Mouse (Mus musculus): ENCODE data around the gene Isg20l2.

The Isg20l2 gene

DNA sequence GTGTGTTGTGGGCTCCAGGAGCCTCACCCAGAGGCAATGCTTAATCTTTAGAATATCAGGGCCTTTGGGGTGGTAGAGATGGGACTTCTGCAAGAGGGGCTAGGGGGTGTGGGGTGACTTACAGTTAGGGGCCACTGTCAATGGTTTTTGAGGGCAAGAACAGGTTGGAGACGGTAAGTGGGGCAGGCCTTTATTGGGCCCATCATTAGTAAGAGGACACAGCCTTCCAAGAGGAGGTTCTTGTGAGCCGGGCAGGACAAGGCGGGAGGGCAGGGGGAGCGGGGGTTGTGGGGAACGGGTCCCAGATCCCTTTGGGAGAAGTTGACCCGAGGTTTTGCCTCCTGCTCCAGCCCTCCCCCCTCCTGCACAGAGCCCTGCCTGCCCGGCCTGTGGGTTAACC lies 16.6 kb upstream of the Isg20l2 start:
- DNase-seq = no peak

DNA sequence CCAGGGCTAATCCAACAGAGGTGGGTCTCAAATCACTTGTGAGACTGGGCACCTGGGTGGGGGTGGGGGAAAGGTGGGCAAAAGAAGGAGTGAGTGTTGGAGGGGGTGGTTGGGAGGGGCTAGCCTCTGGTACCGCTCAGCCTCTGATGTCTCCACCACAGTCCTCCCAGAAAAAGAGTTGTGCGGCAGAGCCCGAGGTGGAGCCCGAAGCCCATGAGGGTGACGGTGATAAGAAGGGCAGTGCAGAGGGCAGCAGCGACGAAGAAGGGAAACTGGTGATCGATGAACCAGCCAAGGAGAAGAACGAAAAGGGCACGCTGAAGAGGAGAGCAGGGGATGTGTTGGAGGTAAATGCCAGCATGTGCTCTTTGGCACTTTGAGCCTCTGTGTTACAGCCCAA lies 16.2 kb upstream of the Isg20l2 start:
- no peak for DNase-seq

DNA sequence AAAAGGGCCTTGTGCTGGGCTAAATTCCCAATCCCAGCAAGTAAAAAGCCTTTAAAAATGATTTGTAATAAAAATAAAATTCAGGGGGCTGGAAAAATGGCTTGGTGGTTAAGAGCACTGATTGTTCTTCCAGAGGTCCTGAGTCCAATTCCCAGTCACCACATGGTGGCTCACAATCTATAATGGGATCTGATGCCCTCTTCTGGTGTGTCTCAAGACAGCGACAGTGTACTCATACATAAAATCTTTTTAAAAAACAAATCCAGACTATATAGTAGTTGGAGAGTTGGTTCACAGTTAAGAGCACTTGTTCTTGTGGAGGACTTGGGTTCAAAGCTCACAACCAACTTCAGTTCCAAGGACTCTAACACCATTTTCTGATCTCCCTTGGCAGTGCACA lies 13.1 kb upstream of the Isg20l2 start:
- DNase-seq = no peak

DNA sequence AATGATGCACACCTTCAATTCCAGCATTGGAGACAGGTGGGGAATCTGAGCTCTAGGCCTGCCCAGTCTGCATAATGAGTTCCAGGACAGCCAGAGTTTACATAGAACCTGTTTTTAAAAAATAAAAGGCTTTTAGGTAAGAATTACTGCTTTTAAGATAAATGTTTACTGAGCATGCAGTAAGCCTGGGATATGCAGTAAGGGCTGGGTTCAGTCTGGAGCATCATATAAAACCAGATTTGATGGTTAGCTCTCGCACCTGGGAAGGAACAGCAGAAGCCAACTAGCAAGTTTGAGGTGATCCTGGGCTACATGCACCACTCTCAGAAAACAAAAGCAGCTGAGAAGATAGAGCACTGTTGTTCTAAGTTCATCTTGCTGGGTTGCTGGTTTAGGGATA lies 11.6 kb upstream of the Isg20l2 start:
- DNase-seq = no peak

DNA sequence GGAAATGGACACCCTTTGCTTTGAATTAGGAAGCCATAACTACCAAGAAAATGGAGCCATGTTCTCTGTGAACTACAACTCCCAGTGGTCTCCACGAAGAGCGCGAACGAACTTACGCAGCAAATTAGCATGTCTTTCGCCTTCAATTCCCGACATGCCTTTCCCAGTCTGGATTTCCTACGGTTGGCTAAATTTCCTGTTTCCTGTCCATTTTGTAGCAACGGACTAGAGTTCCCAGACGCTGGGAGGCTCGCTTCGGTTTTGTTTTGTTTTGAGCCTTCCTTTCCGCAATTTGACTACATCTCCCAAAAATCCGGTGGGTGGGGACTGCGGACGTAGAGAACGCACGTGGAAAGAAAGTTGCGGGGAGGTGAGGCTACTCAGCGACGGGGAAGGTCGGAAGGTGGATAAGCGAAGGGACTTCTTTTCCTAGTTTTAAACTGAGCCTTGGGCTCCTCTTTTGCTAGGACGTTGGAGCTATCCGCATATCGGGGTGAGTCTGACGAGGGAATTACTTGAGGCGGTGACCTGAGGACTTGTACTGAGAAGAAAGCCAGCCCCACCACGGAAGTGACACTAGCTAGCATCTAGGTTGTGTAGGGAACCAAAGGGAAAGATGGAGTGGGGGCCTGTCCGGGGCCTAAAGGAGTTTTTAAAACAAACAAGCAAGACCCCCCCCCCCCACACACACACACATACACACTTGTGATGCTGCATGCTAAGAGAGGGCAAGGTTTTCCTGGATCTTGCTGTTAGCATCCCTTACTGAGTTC lies 10.6 kb upstream of the Isg20l2 start, which contains the start of gene Mrpl24:
Mrpl24 (plus strand) TSS at position 171 of the 773 bp plus-strand sequence.
- DNase-seq = peak; percentile 43 to 64

DNA sequence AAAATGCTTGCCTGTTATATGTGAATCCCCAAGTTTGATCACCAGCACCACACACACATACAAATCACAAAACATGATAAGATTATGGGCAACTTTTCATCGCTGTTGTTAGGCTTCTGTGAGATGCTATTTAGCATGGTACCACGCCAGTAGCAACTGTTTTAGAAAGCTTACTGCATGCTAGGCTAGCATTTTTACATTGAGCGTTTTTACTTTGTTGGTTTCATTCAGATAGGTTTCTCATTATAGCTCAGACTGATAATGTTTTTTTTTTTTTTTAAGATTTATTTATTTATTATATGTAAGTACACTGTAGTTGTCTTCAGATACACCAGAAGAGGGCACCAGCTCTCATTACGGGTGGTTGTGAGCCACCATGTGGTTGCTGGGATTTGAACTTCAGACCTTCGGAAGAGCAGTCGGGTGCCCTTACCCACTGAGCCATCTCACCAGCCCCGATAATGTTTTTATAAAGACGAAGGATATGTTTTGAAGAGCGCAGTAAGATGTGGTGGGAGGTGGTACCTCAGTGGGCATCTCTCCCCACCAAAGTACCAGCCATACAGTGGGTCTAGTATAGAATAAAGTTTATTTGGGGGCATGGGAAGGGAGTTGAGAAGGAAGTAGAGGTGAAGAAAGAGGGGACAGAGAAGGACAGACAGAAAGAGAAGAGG lies 9.7 kb upstream of the Isg20l2 start:
- no peak for DNase-seq

DNA sequence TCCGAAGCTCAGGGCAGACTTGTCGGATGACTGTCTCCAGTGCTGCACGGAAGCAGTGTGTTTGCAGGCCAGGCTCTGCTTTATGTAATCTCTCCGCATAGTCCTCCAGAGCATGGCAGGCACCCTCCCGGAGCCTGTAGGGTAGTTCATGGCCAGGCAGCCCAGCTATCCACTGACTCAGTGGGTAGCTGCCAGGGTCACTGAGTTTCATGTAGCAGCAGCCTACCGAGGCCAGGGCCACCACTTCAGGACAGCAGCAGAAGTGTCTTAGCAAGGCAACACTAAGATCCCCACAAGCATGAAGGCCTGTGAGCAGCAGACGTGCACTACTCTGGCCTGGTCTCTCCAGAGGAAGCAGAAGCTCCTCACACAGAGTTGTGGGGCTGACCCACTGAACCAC lies 5.1 kb upstream of the Isg20l2 start:
- DNase-seq = no peak

DNA sequence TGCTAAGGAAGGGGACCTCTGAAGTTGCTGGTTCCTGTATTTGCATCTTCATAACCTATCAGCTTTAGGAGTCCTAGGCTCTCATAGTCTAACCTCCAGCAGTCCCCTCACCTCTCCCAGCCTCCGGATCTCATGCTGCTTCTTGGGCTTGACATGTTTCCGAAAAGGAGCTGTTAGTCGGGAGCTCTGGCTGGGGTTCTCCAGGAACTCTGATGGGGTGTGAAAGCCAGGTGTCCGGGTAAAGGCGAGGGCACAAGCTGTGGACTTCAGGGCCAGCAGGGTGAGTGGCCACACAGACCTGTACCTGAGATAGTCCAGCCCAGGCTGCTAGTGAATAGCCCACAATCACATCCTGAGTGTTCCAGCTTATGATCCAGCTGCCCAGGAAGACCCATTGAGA lies 2.7 kb upstream of the Isg20l2 start:
- DNase-seq = no peak

DNA sequence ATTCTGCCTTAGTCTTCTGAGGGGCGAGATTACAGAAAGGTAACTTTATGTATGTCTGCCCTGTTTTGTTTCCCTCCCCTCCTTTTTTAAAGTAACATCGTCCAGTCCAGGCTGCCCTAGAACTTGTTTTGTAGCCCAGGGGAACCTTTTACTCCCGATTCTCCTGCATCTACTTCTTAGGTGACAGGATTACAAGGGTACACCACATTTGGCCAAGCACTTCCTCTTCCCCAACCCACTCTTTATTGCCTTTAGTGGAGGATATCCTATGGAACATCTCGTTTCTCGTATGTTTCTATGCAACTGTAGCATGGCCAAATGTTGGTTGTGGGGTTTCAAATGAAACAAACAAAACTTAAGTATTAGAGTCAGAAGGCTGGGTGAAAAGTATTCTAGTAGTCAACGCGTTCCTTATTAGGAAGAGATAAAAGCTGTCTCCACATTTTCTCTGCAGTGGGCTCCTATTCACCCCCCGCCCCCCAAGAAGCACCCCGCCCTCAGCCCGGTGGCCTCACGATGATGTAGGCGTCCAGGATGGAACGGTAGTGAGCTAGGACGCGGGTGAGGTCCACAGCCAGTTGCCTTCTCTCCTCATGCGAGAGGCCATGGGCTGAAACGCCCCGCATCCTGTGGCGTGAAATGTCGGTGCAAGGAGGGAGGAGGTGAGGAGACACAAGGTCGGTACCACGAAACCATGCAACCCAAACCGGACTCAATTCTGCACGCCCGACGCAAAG lies 605 bp upstream of the Isg20l2 start:
- no peak for DNase-seq

DNA sequence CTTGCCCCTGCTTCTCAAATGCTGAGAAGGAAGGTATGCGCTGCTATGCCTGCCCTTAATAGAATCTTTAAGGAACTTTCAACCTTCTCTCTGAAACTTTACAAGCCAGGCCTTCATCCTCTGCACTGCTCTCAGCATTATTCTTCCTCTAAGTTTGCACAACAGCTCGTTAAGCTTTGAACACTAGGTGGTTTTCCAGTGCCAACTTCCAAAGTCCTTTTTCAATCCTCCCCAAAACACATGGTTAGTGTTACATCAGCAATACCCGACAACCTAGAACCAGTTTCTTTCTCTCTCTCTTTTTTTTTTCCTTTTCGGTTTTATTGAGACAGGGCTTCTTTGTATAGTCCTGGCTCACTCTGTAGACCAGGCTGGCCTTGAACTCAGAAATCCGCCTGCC lies 3.9 kb downstream of the Isg20l2 start:
- no peak for DNase-seq

DNA sequence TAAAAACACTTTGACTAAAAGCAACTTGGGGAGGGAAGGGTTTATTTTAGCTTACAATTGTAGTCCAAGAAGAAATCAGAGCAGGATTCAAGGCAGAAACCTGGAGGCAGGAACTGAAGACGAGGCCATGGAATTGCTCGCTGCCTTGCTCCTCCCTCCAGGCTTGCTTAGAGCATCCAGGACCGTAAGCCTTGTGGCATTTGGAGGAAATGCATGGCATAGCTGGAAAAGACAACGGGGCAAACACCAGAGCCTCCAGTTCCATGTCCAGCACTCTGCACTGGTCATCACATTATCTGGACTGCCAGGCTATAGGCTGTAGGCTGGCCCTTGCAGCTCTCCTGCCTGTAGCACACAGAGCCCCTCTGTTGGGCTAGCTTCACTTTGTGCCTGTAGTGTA lies 4.4 kb downstream of the Isg20l2 start:
- DNase-seq = no peak

DNA sequence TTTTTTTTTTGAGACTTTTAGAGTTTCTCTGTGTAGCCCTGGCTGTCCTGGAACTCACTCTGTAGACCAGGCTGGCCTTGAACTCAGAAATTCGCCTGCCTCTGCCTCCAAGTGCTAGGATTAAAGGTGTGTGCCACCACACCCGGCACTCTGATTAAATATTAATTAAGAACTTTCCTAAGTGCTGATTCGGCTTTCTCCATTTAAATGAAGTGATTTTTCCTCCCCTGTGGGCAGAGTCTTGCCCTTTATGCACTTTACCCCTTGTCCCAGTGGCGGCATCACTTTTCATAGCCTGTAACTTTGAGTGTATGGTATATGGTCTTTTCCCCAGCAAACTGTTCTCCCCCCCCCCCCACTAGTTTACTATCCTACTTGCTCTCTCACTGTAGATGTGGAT lies 5.1 kb downstream of the Isg20l2 start:
- DNase-seq = no peak

DNA sequence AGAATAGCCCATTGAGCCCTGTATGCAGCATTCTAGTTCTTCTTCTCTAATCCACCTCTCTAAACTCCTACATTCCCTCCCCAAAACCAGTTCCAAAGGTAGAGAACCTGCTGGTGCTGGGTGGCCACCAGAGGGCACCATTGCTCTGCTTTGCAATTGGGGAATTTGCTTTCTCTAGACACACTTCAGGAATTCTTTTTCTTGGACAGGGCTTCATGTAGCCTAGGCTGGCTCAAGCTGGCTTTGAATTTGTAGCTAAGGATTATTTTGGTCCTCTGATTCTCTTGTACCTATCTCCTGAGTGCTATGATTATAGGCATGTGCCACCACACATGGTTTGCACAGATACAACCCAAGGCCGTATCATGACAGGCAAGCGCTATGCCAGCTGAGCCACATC lies 5.7 kb downstream of the Isg20l2 start:
- DNase-seq = no peak

DNA sequence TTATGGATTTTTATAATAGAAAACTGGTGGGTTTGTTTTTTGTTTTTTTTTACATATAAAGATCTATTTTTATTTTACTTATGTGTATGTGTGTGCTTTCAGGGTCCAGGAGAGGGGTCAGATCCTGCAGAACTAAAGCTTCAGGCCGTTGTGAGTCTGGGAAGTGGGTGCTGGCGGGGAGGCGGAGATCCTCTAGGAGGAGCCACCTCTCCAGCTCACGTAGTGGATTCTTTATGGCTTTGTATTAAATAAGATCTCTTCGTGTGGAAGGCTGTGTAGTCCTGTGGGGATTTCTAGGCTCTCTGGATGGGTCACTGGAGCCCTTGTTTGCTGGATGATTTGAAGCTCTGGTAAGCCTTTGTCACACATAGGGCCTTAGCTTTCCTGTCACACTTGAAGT lies 10.5 kb downstream of the Isg20l2 start:
- no peak for DNase-seq

DNA sequence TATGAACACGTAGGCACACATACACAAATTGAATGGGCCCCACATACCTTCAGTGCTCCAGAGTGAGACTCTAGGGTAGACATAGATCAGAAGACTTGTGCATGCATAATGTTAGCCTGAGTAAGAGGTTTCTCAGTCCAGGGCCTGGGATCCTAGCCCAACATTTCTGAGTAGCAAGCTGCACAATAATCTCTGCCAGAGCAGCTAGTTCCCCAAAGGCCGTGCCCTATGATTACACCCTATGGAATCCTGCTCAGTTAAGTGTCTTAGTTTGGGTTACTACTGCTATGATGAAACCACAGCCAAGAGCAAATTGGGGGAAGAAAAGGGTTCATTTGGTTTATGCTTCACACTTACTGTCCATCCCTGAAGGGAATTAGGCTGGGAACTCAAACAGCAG lies 12.4 kb downstream of the Isg20l2 start:
- DNase-seq = no peak

DNA sequence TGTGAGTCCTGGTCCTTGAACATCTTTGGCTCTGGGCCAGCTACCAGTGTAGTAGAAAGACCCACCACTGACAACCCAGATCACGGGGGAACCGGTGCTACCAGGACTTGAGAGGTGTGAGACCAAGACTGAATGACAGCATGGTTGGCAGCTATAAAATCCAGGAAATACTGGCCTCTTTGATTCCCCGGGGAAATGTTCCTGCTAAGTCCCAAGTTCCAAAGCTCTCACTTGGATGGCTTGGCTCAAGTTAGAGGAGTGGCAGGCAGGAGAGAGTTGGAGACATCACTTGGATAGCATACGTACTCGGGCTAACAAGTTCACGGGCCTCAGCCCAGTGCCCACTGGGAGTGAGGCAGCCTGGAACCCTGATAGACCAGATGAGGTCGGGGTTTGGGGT lies 13.5 kb downstream of the Isg20l2 start:
- no peak for DNase-seq

DNA sequence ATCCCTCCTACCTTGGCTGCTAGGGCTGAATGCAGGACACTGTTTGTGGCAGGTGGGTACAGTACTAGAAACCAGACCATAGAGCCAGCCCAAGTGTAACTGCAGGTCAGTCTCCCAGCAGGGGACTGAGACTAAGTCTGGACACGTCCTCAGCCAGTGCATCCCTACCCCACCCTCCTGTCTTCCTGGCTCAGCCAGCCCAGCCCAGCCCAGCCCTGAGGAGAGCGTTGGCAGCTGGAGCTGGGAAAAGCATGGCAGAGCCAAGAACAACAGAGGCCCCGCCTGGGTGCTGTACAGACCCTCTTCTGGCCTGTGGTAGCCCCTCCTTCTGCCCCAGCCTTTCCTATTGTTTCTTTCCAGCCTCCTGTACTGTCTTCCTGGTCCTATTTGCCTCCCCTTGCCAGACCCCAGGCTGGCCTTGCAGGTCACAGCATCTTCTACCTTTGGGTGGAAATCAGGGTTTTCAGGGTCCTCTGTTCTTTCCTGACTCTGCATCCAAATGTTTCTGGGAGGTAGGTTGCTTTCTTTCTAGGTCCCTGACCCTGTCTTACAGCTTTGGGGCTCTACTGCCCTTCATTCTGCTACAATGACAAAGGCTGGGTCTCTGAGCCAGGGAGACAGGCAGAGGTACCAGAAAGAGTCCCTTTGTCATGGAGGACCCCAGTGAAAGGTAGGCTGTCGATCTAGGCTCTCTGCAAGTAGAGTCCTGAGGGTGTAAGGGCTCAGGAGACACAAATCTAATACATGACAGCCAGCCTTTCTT lies 14.9 kb downstream of the Isg20l2 start:
- DNase-seq = no peak

DNA sequence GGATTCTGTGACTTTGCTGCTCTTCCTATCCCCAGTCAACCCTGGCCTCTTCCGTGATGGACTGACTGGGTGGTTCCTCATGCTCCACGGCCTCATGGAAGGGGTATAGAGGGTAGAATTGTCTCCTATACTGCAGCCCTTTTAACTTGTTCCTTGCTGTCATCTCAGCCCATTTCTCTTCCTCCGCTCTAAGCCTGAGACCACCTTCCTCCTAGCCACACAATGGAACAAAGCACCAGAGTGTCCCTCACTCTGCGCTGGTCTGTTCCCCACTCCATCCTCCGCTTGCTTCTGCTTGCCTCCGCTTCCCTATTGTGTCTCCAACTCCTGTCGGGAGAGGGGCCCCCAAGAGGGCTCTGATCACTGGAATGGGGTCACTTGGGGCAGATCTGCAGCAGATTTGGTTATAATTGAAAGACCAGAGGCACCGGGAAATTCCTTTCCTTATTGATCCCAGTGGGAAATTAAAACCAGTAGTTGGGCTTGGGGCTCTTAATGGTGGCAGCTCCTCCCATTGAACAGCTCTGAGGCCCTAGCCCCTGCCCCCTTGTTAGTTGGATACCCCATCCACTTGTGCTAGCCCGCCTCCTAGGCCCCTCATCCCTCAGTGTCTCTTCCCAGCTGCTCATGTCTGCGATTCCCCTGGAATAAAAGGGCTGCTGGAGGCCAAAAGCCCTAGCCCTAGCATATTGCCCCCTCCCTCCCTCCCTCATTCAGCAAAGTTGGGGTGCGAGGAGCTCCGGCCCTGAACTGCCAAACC lies 15.8 kb downstream of the Isg20l2 start:
- DNase-seq = no peak

DNA sequence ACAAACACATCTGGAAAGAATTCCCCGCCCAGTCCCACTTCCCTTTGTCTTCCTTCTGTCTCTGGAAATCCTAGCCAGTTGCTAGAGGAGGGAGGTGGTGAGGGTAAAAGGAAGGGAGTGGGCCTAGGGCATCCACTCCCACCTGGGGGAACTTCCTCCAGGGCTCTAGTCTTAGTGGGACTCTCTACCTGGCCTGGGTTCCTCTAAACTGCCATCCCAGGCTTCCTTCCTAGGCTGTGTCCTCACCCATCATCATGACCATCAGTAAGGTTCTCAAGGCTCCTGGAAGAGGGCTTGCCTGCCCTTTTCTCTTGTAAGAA lies 16.4 kb downstream of the Isg20l2 start:
- DNase-seq = no peak

DNA sequence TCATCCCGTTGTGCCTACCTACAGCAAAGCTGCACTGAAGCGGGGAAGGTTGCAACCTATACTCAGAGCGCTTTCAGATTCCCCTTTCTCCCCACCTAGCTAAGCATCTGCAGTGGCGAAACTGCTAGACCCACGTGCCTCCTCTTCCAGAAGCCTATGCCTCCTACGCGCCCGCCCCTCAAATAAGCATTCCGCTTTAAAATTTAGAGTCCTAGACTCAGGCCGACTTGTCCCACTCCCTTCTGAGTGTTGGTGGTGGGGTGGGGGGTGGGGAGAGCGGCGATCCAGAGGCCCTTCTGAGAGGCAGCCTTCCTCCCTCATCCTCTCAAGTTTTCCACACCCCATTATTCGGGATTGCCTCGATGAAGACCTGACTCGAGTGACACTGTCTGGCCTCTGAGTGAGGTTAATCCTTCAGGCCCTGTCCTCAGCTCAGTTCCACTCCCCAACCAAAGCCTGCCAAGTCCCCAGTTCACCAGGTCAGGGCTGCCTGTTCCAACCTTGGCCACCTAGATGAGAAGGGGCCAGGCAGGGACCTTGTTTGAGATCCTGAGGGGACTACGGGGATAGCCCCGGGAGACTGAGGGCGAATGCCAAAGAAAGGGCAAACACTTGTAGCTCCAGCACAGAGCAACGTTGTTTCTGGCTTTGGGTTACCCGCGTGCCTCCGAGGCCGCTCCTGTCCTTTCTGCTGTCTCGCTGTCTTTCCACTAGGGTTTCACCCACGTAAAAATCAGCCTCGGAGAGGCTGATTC lies 17.1 kb downstream of the Isg20l2 start:
- DNase-seq = no peak

DNA sequence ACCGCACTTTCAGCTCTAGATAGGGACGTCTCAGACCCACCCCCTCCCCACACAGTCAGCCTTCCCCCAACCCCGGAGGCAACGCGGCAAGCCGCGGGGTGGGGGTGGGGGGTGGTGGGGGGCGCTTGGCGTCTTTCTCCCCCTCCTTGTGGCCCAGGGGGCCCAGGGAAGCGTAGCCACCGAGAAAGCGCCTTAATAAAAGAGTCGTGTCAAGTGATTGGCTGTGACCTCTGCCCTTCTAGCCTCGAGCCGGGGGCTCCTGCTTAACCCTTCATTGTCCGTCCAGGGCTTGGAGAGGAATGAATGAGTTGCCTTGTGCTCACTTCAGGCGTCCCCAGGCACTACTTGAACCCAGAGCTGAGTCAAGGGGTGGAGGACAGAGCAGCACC lies 17.7 kb downstream of the Isg20l2 start:
- DNase-seq = no peak
